Mouse (Mus musculus) hindlimb bud, embryonic 11.5 days (tissue): ENCODE results near the gene Slc25a51.
"Not testable (repeated sequence)": the region's sequence is repeated elsewhere in the genome, so short reads cannot be mapped to it uniquely, and the experiment has no call there.

Experiments
- DNase-seq: peaks from one replicate; pipeline ENCODE4 v3.0.0-alpha.2; 2012; ENCODE audit warnings: low read depth, low spot score; ENCODE audit errors: extremely low spot score

Gene Slc25a51

GRCm38 (mm10) chr4:45402281-45402680, 6.3 kb downstream of the Slc25a51 start:
- no peak for DNase-seq

- no peak for DNase-seq
Observed at GRCm38 (mm10) chr4:45399421-45400210, 8.9 kb downstream of the Slc25a51 start.

GRCm38 (mm10) chr4:45398315-45398714, 10.3 kb downstream of the Slc25a51 start:
- DNase-seq, result not testable (repeated sequence)

GRCm38 (mm10) chr4:45396211-45396610, 12.4 kb downstream of the Slc25a51 start:
- DNase-seq, result not testable (repeated sequence)

- no peak for DNase-seq
Observed at GRCm38 (mm10) chr4:45393658-45394057, 14.9 kb downstream of the Slc25a51 start.

GRCm38 (mm10) chr4:45392994-45393393, 15.6 kb downstream of the Slc25a51 start:
- no peak for DNase-seq

GRCm38 (mm10) chr4:45392572-45392971, 16.0 kb downstream of the Slc25a51 start:
- no peak for DNase-seq

- DNase-seq, result no peak
Observed at GRCm38 (mm10) chr4:45392099-45392498, 16.5 kb downstream of the Slc25a51 start.

GRCm38 (mm10) chr4:45387296-45387695, 21.3 kb downstream of the Slc25a51 start:
- not testable (repeated sequence) for DNase-seq

- not testable (repeated sequence) for DNase-seq
Observed at GRCm38 (mm10) chr4:45382133-45382532, 26.4 kb downstream of the Slc25a51 start.

- DNase-seq, result not testable (repeated sequence)
Observed at GRCm38 (mm10) chr4:45380903-45381580, 27.5 kb downstream of the Slc25a51 start.

- DNase-seq, result no peak
Observed at GRCm38 (mm10) chr4:45376573-45376972, 32.0 kb downstream of the Slc25a51 start.

- no peak for DNase-seq
Observed at GRCm38 (mm10) chr4:45374879-45375278, 33.7 kb downstream of the Slc25a51 start.

GRCm38 (mm10) chr4:45371261-45371660, 37.3 kb downstream of the Slc25a51 start:
- no peak for DNase-seq

- no peak for DNase-seq
Observed at GRCm38 (mm10) chr4:45356653-45357052, 51.9 kb downstream of the Slc25a51 start.
